Mouse (Mus musculus) neural tube, embryonic 11.5 days (tissue): ENCODE measurements around the gene Klhl20. TPM values are rescaled to one million over a fixed set of nuclear protein-coding genes. Genes with fewer than 3 reads are reported as not detected.

Source experiments
- ATAC-seq: fragments of 200-750 bp; cut with Nextera tagmentation; 2 replicates; pipeline ENCODE4 v1.8.0; 2017; ENCODE audit warnings: moderate number of reproducible peaks, mild to moderate bottlenecking, moderate TSS enrichment, moderate library complexity; ENCODE audit not compliant: insufficient read depth, low FRiP score, low TSS enrichment
- DNase-seq: peaks from one replicate; pipeline ENCODE4 v3.0.0-alpha.2; 2015; ENCODE audit warnings: low spot score
- H3K27ac ChIP-seq: fragments of 300-500 bp; sonication (generic); 2 replicates; pipeline ENCODE4 v1.5.1; 2014; ENCODE audit warnings: low read depth, mild to moderate bottlenecking, low read length
- H3K27me3 ChIP-seq: fragments of 300-500 bp; sonication (generic); 2 replicates; pipeline ENCODE4 v1.6.1; 2014; ENCODE audit warnings: mild to moderate bottlenecking, low read length, mixed read lengths; ENCODE audit not compliant: control insufficient read depth, insufficient read depth
- H3K36me3 ChIP-seq: fragments of 300-500 bp; sonication (generic); 2 replicates; pipeline ENCODE4 v1.6.1; 2014; ENCODE audit warnings: mild to moderate bottlenecking, low read length, moderate library complexity, mixed read lengths; ENCODE audit not compliant: control insufficient read depth, insufficient read depth
- H3K4me1 ChIP-seq: fragments of 300-500 bp; sonication (generic); 2 replicates; pipeline ENCODE4 v1.6.1; 2014; ENCODE audit warnings: low read length, mixed read lengths; ENCODE audit not compliant: control insufficient read depth, insufficient read depth
- H3K4me2 ChIP-seq: fragments of 300-500 bp; sonication (generic); 2 replicates; pipeline ENCODE4 v1.6.1; 2014; ENCODE audit warnings: low read depth, mild to moderate bottlenecking, moderate library complexity
- H3K4me3 ChIP-seq: fragments of 300-500 bp; sonication (generic); 2 replicates; pipeline ENCODE4 v1.5.1; 2014; ENCODE audit warnings: low read depth, low read length
- H3K9ac ChIP-seq: fragments of 300-500 bp; sonication (generic); 2 replicates; pipeline ENCODE4 v1.6.1; 2014; ENCODE audit warnings: mild to moderate bottlenecking, low read length
- H3K9me3 ChIP-seq: fragments of 300-500 bp; sonication (generic); 2 replicates; pipeline ENCODE4 v1.6.1; 2016; ENCODE audit warnings: low read length; ENCODE audit not compliant: control insufficient read depth
- WGBS: fragments of 180-500 bp; shearing (Covaris S2); extraction: QIAGEN DNeasy Blood & Tissue Kit; methylation state at CpG from one replicate; pipeline ENCODE4 v1.1.7; 2014; 5-methylcytosine and 5-hydroxymethylcytosine counted together
- polyA plus RNA-seq: library from polyadenylated mRNA; unstranded; fragments of >200 nt; fragmentation: Nextera tagmentation; extraction: Ambion mirVana; gene quantifications from 2 replicates; pipeline ENCODE4 v1.2.1, GENCODE M21; 2014

The Klhl20 gene
- polyA plus RNA-seq, 1 experiment from 2014 or later = 22.9 TPM

DNA sequence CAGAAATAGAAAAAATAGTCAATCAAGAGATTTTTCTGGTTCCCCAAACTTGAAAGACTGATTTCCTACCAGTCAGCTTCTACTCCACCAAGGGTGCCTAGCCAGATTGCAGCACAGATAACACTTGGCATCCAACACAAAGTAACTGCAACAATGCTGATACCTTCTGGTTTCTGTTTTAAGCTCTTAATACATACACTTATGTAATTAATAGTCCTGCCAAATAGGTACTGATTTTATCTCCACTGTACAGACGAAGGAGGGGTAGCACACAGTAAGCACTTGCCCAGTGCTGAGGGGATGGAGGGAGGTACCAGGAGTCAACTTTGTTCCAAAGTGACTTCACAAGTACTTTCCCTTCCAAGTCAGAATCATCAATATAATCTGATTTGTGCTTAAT, 27.5 kb downstream of the Klhl20 start:
- no peak overlapping the region for H3K9ac ChIP-seq
- H3K27ac ChIP-seq = no peak overlapping the region
- peaks cover 4% of the 10 kb centered on the region; the same call in 1 of the 2 replicates for H3K36me3 ChIP-seq
- DNase-seq (no peak), ATAC-seq (no peak)
- no peaks in the 10 kb centered on the region for H3K4me1 ChIP-seq
- H3K4me3 ChIP-seq = no peak overlapping the region
- no peaks in the 10 kb centered on the region for H3K27me3 ChIP-seq
- no peaks in the 10 kb centered on the region for H3K9me3 ChIP-seq
- 79% methylated on average over 1 of the region's 1 CpGs for WGBS
- H3K4me2 ChIP-seq = no peak overlapping the region

DNA sequence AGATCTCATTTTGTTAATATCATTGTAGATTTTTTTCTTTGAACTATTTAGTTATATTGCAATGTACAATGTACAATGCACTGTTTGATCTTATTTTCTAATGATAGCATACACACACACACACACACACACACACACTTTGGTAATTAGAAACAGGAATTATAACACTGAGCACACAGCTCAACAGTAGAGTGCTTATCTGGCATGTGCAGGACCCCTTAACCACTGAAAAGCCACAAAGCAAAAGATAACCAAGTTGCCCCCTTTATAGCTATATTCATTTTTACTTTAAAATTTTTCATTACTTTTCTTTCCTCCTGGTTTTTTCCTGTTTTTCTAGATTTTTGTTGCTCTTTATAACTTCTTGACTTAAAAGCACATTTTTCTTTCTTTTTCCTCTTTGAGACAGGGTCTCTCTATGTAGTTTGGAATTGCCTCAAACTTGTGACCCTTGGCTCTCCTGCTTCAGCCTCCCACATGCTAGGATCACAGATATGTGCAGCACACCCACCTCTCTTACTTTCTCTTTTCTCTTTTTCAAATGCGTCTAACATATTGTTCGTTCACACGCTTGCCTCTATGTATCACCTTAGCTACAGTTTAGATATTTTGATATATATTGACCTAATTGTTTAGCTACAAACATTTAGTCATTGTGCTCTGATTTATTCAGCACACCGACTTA, 31.4 kb downstream of the Klhl20 start:
- WGBS = 92% methylated on average over 4 of the region's 4 CpGs
- Histone ChIP-seq H3K4me2 (no peak overlapping the region), H3K9me3 (no peaks in the 10 kb centered on the region), H3K4me1 (no peaks in the 10 kb centered on the region), H3K4me3 (no peak overlapping the region), H3K27me3 (no peaks in the 10 kb centered on the region), H3K36me3 (peaks cover 6% of the 10 kb centered on the region), H3K9ac (no peak overlapping the region), H3K27ac (no peak overlapping the region)
- ATAC-seq = no peak
- DNase-seq = no peak

DNA sequence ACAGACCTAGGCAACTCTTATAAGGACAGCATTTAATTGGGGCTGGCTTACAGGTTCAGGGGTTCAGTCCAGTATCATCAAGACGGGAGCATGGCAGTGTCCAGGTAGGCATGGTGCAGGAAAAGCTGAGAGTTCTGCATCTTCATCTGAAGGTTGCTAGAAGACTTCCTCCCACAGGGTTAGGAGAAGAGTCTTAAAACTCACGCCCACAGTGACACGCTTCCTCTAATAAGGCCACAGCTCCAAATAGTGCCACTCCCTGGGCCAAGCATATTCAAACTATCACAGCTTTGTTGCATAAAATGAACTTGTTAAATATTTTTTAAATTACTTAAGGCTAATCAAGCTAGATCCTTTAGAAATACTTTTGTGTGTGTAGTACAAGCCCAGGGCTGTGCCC, 54.1 kb downstream of the Klhl20 start:
- 94% methylated on average over 3 of the region's 3 CpGs for WGBS
- Histone ChIP-seq H3K27me3 (no peaks in the 10 kb centered on the region), H3K27ac (no peak overlapping the region), H3K4me1 (peaks cover 9% of the 10 kb centered on the region), H3K9ac (no peak overlapping the region), H3K4me3 (no peak overlapping the region), H3K36me3 (no peaks in the 10 kb centered on the region), H3K9me3 (no peaks in the 10 kb centered on the region), H3K4me2 (no peak overlapping the region)
- DNase-seq (no peak), ATAC-seq (no peak)

DNA sequence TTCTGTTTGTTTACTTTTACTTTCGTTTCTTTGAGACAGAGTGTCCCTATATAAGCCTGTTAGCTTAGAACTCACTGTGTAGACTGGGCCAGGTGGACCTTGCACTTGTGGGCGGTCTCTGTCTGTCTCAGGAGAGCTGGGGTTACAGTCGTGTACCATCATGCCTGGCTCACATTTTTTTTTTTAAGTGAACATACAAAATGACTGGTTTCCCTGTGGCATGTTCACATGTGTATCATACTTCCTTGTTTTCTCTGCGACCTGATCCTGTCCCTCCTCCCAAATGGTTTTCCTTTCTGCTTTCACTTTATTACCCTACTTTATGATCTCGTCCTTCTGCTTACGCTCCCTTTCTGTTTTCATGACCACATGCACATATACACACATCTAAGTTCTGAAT, 55.1 kb downstream of the Klhl20 start:
- DNase-seq (no peak), ATAC-seq (no peak)
- no peak overlapping the region for H3K4me2 ChIP-seq
- H3K27me3 ChIP-seq = no peaks in the 10 kb centered on the region
- H3K4me1 ChIP-seq = peaks cover 16% of the 10 kb centered on the region
- H3K9ac ChIP-seq = no peak overlapping the region
- 85% methylated on average over 6 of the region's 6 CpGs for WGBS
- no peaks in the 10 kb centered on the region for H3K9me3 ChIP-seq
- H3K27ac ChIP-seq = no peak overlapping the region
- H3K4me3 ChIP-seq = no peak overlapping the region
- no peaks in the 10 kb centered on the region for H3K36me3 ChIP-seq

DNA sequence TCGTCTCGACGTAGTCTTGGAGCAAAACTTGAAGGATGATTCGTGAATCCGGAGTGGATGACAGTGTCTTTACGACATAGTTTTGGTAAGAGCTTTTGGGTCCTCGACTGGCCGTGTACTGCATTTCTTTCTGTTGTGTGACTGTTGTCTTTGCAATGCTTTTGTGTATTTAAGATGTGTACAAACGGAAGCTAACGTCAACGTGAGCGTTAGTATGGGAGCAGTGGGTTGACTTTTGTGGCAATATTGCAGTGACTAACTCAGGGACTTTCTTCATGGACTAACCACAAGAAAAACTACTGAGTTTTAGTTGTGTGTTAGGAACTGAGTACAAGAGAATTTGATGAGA, 60.1 kb downstream of the Klhl20 start:
- ATAC-seq (no peak), DNase-seq (no peak)
- Histone ChIP-seq H3K36me3 (no peaks in the 10 kb centered on the region; the same call in 1 of the 2 replicates), H3K27ac (no peak overlapping the region), H3K9me3 (no peaks in the 10 kb centered on the region), H3K4me3 (peak overlapping the region; percentile 76), H3K27me3 (no peaks in the 10 kb centered on the region), H3K4me2 (peak overlapping the region; percentile 65), H3K4me1 (peaks cover 16% of the 10 kb centered on the region), H3K9ac (peak overlapping the region; percentile 70)
- WGBS = under 1% methylated on average over 12 of the region's 12 CpGs

DNA sequence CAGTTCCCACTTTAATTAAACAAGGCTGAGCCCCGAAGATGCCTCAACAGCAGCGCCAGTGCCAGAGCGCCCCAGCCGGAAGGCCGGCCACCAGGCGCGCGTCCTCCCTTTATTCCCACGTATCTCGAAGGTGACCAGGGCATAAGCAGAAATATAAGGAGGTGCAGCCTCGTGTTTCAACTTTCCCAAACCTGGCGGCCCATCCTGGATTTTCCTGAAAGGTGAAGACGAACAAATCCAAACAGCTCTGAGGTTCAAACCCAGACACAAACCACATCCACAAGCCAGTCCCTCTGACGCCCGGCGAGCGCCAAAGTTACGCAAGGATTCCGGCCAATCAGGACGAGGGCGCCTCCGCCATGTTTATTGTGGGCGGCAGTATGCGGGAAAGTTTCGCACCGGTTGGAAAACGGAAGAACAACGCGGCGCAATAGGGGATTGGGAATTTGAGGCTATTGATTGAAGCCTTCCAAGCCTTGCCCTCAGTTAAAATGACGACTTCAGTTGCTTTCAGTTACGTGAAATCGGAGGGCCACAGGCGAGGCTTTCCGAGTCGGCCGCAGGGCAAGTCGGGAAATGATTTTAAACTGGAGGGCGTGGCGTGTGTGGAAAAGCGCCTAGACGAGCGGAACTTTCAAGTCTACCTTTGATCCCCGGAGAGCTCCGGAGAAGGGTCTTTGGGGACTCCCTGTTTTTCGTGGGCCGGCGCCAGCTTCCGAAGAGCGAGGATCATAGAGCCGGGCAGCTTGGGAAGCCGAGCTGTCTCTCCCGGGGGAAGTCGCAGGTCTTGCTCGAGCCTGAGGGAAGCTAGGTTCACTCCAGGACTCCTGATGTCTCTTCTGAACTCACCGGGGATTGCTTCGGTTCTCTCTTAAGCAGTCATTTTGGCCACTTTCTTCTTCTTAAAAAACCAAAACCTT, 60.7 kb downstream of the Klhl20 start, which contains the start of the genes Dars2 and Cenpl:
Gene Dars2 (minus strand): TSS at position 307 of the 920 bp plus-strand sequence.
Gene Cenpl (plus strand): TSS at position 362 of the 920 bp plus-strand sequence.
- Histone ChIP-seq H3K4me2 (peak within 1 kb of the TSS; percentile 80), H3K9ac (peak within 1 kb of the TSS; percentile 72), H3K27ac (no peak within 1 kb of the TSS), H3K9me3 (no peaks in the 10 kb centered on the region), H3K27me3 (no peaks in the 10 kb centered on the region), H3K36me3 (no peaks in the 10 kb centered on the region; the same call in 1 of the 2 replicates), H3K4me3 (peak within 1 kb of the TSS; percentile 76), H3K4me1 (peaks cover 16% of the 10 kb centered on the region)
- DNase-seq (peak; percentile 95), ATAC-seq (peak; percentile 97)
- WGBS = under 1% methylated on average over 57 of the region's 57 CpGs

DNA sequence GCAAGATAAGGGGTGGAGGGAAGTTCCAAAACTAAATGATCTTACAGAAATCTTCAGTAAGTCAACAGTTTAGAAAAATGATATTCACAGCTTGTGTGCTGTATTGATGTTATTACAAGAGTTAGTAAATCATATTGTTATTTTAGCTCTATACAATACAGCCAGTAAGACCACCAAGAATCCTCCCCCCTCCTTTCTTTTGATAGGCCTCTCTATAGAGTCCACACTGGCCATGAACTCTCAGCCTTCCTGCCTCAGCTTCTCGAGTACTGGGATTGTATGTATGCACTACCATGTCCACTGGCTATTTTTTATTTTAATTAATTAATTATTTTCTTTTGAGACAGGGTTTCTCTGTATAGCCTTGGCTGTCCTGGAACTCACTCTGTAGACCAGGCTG, 68.0 kb downstream of the Klhl20 start:
- Histone ChIP-seq H3K27me3 (no peaks in the 10 kb centered on the region), H3K9ac (no peak overlapping the region), H3K4me3 (no peak overlapping the region), H3K4me1 (no peaks in the 10 kb centered on the region), H3K4me2 (no peak overlapping the region), H3K36me3 (peaks cover 6% of the 10 kb centered on the region), H3K9me3 (no peaks in the 10 kb centered on the region), H3K27ac (no peak overlapping the region)
- ATAC-seq = no peak
- DNase-seq = no peak
- 88% methylated on average over 1 of the region's 1 CpGs for WGBS

DNA sequence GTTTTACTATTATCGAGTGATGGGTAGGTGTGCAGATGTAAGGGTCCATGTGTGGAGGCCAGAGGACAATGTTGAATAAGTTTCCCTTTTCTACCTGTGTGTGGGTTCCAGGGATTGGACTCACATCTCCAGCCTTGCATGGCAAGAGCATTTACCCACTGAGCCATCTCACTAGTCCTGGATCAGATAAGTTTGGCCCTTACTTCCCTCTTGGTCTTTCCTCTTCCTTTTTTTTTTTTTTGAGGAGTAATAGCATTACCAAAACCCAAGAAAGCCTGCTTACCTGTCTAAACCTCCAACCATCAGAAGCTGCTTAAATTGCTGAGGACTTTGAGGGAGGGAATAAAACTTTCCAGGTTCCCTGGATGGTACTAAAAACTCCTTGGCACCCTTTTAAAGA, 74.1 kb downstream of the Klhl20 start:
- no peak for ATAC-seq
- no peaks in the 10 kb centered on the region for H3K27me3 ChIP-seq
- DNase-seq = no peak
- H3K9ac ChIP-seq = no peak overlapping the region
- H3K36me3 ChIP-seq = peaks cover 6% of the 10 kb centered on the region
- H3K27ac ChIP-seq = no peak overlapping the region
- 94% methylated on average over 1 of the region's 1 CpGs for WGBS
- H3K4me2 ChIP-seq = no peak overlapping the region
- no peak overlapping the region for H3K4me3 ChIP-seq
- no peaks in the 10 kb centered on the region for H3K9me3 ChIP-seq
- H3K4me1 ChIP-seq = no peaks in the 10 kb centered on the region
